Mouse (Mus musculus): ENCODE measurements around the gene Hspa1l. TPM values are rescaled to one million over a fixed set of nuclear protein-coding genes. Genes with fewer than 3 reads are reported as not detected.

Hspa1l gene
- polyA plus RNA-seq, 1 experiment, result 0.50 TPM

GRCm38 (mm10) chr17:35022541-35023060, 50.1 kb downstream of the Hspa1l start:
- H3K4me1 ChIP-seq (ENCODE audit: control insufficient read depth, insufficient read depth, low read length), result no peaks in the 10 kb centered on the region
- H3K27ac ChIP-seq (ENCODE audit: insufficient read depth, low read length), result no peak overlapping the region
- H3K4me3 ChIP-seq (ENCODE audit: insufficient read depth, low read length), result no peak overlapping the region
- no peak for TF ChIP-seq CTCF (IDR thresholded peaks at IDR 0.05; ENCODE audit: extremely low read depth, insufficient read depth, low read length)
- TF ChIP-seq POLR2A (IDR thresholded peaks at IDR 0.05; ENCODE audit: extremely low read depth, insufficient read depth, low read length), result no peak

- no peak overlapping the region for H3K4me3 ChIP-seq (ENCODE audit: insufficient read depth, low read length)
- TF ChIP-seq CTCF (IDR thresholded peaks at IDR 0.05; ENCODE audit: extremely low read depth, insufficient read depth, low read length), result no peak
- TF ChIP-seq POLR2A (IDR thresholded peaks at IDR 0.05; ENCODE audit: extremely low read depth, insufficient read depth, low read length), result no peak
- H3K27ac ChIP-seq (ENCODE audit: insufficient read depth, low read length), result no peak overlapping the region
- H3K4me1 ChIP-seq (ENCODE audit: control insufficient read depth, insufficient read depth, low read length), result no peaks in the 10 kb centered on the region
These were observed 50.7 kb downstream of the Hspa1l start for GRCm38 (mm10) chr17:35023221-35023620.

- no peak overlapping the region for H3K27ac ChIP-seq (ENCODE audit: insufficient read depth, low read length)
- no peak overlapping the region for H3K4me3 ChIP-seq (ENCODE audit: insufficient read depth, low read length)
- H3K4me1 ChIP-seq (ENCODE audit: control insufficient read depth, insufficient read depth, low read length), result no peaks in the 10 kb centered on the region
- TF ChIP-seq CTCF (IDR thresholded peaks at IDR 0.05; ENCODE audit: extremely low read depth, insufficient read depth, low read length) (no peak), POLR2A (IDR thresholded peaks at IDR 0.05; ENCODE audit: extremely low read depth, insufficient read depth, low read length) (no peak)
These were observed 51.3 kb downstream of the Hspa1l start for GRCm38 (mm10) chr17:35023756-35024155.

GRCm38 (mm10) chr17:35024261-35024660, 51.8 kb downstream of the Hspa1l start:
- TF ChIP-seq POLR2A (IDR thresholded peaks at IDR 0.05; ENCODE audit: extremely low read depth, insufficient read depth, low read length) (no peak), CTCF (IDR thresholded peaks at IDR 0.05; ENCODE audit: extremely low read depth, insufficient read depth, low read length) (no peak)
- Histone ChIP-seq H3K27ac (ENCODE audit: insufficient read depth, low read length) (no peak overlapping the region), H3K4me1 (ENCODE audit: control insufficient read depth, insufficient read depth, low read length) (no peaks in the 10 kb centered on the region)

GRCm38 (mm10) chr17:35024691-35025488, 52.4 kb downstream of the Hspa1l start:
- H3K27ac ChIP-seq (ENCODE audit: insufficient read depth, low read length), result no peak overlapping the region
- H3K4me3 ChIP-seq (ENCODE audit: insufficient read depth, low read length), result no peak overlapping the region
- no peaks in the 10 kb centered on the region; the same call in 1 of the 2 replicates for H3K4me1 ChIP-seq (ENCODE audit: control insufficient read depth, insufficient read depth, low read length)
- TF ChIP-seq CTCF (IDR thresholded peaks at IDR 0.05; ENCODE audit: extremely low read depth, insufficient read depth, low read length) (no peak), POLR2A (IDR thresholded peaks at IDR 0.05; ENCODE audit: extremely low read depth, insufficient read depth, low read length) (no peak)

More at GRCm38 (mm10) chr17:35024261-35024660, 51.8 kb downstream of the Hspa1l start:
- no peak overlapping the region for H3K4me3 ChIP-seq (ENCODE audit: insufficient read depth, low read length)

- TF ChIP-seq CTCF (IDR thresholded peaks at IDR 0.05; ENCODE audit: extremely low read depth, insufficient read depth, low read length) (no peak), POLR2A (IDR thresholded peaks at IDR 0.05; ENCODE audit: extremely low read depth, insufficient read depth, low read length) (no peak)
- H3K4me3 ChIP-seq (ENCODE audit: insufficient read depth, low read length), result no peak overlapping the region
- no peak overlapping the region for H3K27ac ChIP-seq (ENCODE audit: insufficient read depth, low read length)
- no peaks in the 10 kb centered on the region; the same call in 1 of the 2 replicates for H3K4me1 ChIP-seq (ENCODE audit: control insufficient read depth, insufficient read depth, low read length)
These were observed 53.7 kb downstream of the Hspa1l start for GRCm38 (mm10) chr17:35026206-35026605.

GRCm38 (mm10) chr17:35027277-35028068, 55.0 kb downstream of the Hspa1l start, which contains the start of gene Sapcd1:
Gene Sapcd1 (minus strand): TSS chr17:35028016.
- no peak within 1 kb of the TSS for H3K4me3 ChIP-seq (ENCODE audit: insufficient read depth, low read length)
- no peaks in the 10 kb centered on the region; the same call in 1 of the 2 replicates for H3K4me1 ChIP-seq (ENCODE audit: control insufficient read depth, insufficient read depth, low read length)
- TF ChIP-seq CTCF (IDR thresholded peaks at IDR 0.05; ENCODE audit: extremely low read depth, insufficient read depth, low read length), result no peak
- TF ChIP-seq POLR2A (IDR thresholded peaks at IDR 0.05; ENCODE audit: extremely low read depth, insufficient read depth, low read length), result no peak
- H3K27ac ChIP-seq (ENCODE audit: insufficient read depth, low read length), result no peak within 1 kb of the TSS

GRCm38 (mm10) chr17:35028315-35028714, 55.8 kb downstream of the Hspa1l start:
- H3K27ac ChIP-seq (ENCODE audit: insufficient read depth, low read length), result no peak overlapping the region
- H3K4me3 ChIP-seq (ENCODE audit: insufficient read depth, low read length), result no peak overlapping the region
- H3K4me1 ChIP-seq (ENCODE audit: control insufficient read depth, insufficient read depth, low read length), result no peaks in the 10 kb centered on the region; the same call in 1 of the 2 replicates
- TF ChIP-seq CTCF (IDR thresholded peaks at IDR 0.05; ENCODE audit: extremely low read depth, insufficient read depth, low read length), result no peak
- no peak for TF ChIP-seq POLR2A (IDR thresholded peaks at IDR 0.05; ENCODE audit: extremely low read depth, insufficient read depth, low read length)

Other genes with a start within 250 kb of the Hspa1l start
- gene C4b, start 228.8 kb upstream of the Hspa1l start, polyA plus RNA-seq (2012; rRNA removed), result 10.7 and 14.8 TPM in 2 replicates
- gene Cyp21a1, start 168.1 kb upstream of the Hspa1l start, polyA plus RNA-seq (2012; rRNA removed), result not detected in 2 replicates
- gene Stk19, start 135.8 kb upstream of the Hspa1l start, polyA plus RNA-seq (2012; rRNA removed), result 80.0 and 80.7 TPM in 2 replicates
- 53.1 and 55.5 TPM in 2 replicates for gene Dxo, start 135.7 kb upstream of the Hspa1l start, polyA plus RNA-seq (2012; rRNA removed)
- 74.0 and 81.2 TPM in 2 replicates for gene Skiv2l, start 122.5 kb upstream of the Hspa1l start, polyA plus RNA-seq (2012; rRNA removed)
- gene Nelfe, start 122.3 kb upstream of the Hspa1l start, polyA plus RNA-seq (2012; rRNA removed), result 56.3 and 65.8 TPM in 2 replicates
- gene Cfb, start 110.2 kb upstream of the Hspa1l start, polyA plus RNA-seq (2012; rRNA removed), result 0.08 and 0.32 TPM in 2 replicates
- gene Zbtb12, start 93.2 kb upstream of the Hspa1l start, polyA plus RNA-seq (2012; rRNA removed), result 4.8 and 4.9 TPM in 2 replicates
- gene Gm20547, start 90.7 kb upstream of the Hspa1l start, polyA plus RNA-seq (2012; rRNA removed), result 0.04 and 0.13 TPM in 2 replicates
- 3.2 and 3.4 TPM in 2 replicates for gene C2, start 74.4 kb upstream of the Hspa1l start, polyA plus RNA-seq (2012; rRNA removed)
- gene Ehmt2, start 74.2 kb upstream of the Hspa1l start, polyA plus RNA-seq (2012; rRNA removed), result 247 and 264 TPM in 2 replicates
- gene Slc44a4, start 58.2 kb upstream of the Hspa1l start, polyA plus RNA-seq (2012; rRNA removed), result 0.46 and 0.49 TPM in 2 replicates
- gene Neu1, start 41.5 kb upstream of the Hspa1l start, polyA plus RNA-seq (2012; rRNA removed), result 49.4 and 50.5 TPM in 2 replicates
- gene Hspa1b, start 13.5 kb upstream of the Hspa1l start, polyA plus RNA-seq (2012; rRNA removed), result 8.4 and 11.6 TPM in 2 replicates
- not detected in 2 replicates for gene Gm20481, start 2.8 kb upstream of the Hspa1l start, polyA plus RNA-seq (2012; rRNA removed)
- 12.0 and 14.0 TPM in 2 replicates for gene Hspa1a, start 547 bp upstream of the Hspa1l start, polyA plus RNA-seq (2012; rRNA removed)
- gene Lsm2, start 9.2 kb downstream of the Hspa1l start, polyA plus RNA-seq (2012; rRNA removed), result 36.9 and 37.2 TPM in 2 replicates
- gene Vars, start 28.3 kb downstream of the Hspa1l start, polyA plus RNA-seq (2012; rRNA removed), result 43.7 and 46.6 TPM in 2 replicates
- 0.29 and 0.36 TPM in 2 replicates for gene Vwa7, start 43.9 kb downstream of the Hspa1l start, polyA plus RNA-seq (2012; rRNA removed)
- 0.94 and 0.96 TPM in 2 replicates for gene Sapcd1, start 55.3 kb downstream of the Hspa1l start, polyA plus RNA-seq (2012; rRNA removed)
- gene Msh5, start 74.0 kb downstream of the Hspa1l start, polyA plus RNA-seq (2012; rRNA removed), result 0.58 and 0.72 TPM in 2 replicates
- gene Clic1, start 77.3 kb downstream of the Hspa1l start, polyA plus RNA-seq (2012; rRNA removed), result 18.4 and 18.7 TPM in 2 replicates
- gene Ddah2, start 86.3 kb downstream of the Hspa1l start, polyA plus RNA-seq (2012; rRNA removed), result 25.1 and 26.8 TPM in 2 replicates
- not detected in 2 replicates for gene Ly6g6c, start 92.7 kb downstream of the Hspa1l start, polyA plus RNA-seq (2012; rRNA removed)
- gene Mpig6b, start 93.5 kb downstream of the Hspa1l start, polyA plus RNA-seq (2012; rRNA removed), result not detected in 2 replicates
- gene Ly6g6e, start 104.2 kb downstream of the Hspa1l start, polyA plus RNA-seq (2012; rRNA removed), result 4.8 and 5.5 TPM in 2 replicates
- gene Ly6g6d, start 105.4 kb downstream of the Hspa1l start, polyA plus RNA-seq (2012; rRNA removed), result 1.8 and 3.6 TPM in 2 replicates
- gene Ly6g6f, start 112.9 kb downstream of the Hspa1l start, polyA plus RNA-seq (2012; rRNA removed), result 0.44 and 1.1 TPM in 2 replicates
- 147 and 159 TPM in 2 replicates for gene Abhd16a, start 116.6 kb downstream of the Hspa1l start, polyA plus RNA-seq (2012; rRNA removed)
- gene Ly6g5c, start 135.6 kb downstream of the Hspa1l start, polyA plus RNA-seq (2012; rRNA removed), result not detected in 2 replicates
- gene Ly6g5b, start 142.7 kb downstream of the Hspa1l start, polyA plus RNA-seq (2012; rRNA removed), result 0.91 and 1.3 TPM in 2 replicates
- 20.4 and 21.0 TPM in 2 replicates for gene Gpank1, start 148.8 kb downstream of the Hspa1l start, polyA plus RNA-seq (2012; rRNA removed)
- 191 and 200 TPM in 2 replicates for gene Csnk2b, start 149.3 kb downstream of the Hspa1l start, polyA plus RNA-seq (2012; rRNA removed)
- gene D17H6S53E, start 153.7 kb downstream of the Hspa1l start, polyA plus RNA-seq (2012; rRNA removed), result 9.6 and 10.3 TPM in 2 replicates
- 0.13 TPM in 2 replicates for gene Apom, start 159.3 kb downstream of the Hspa1l start, polyA plus RNA-seq (2012; rRNA removed)
- gene Bag6, start 162.5 kb downstream of the Hspa1l start, polyA plus RNA-seq (2012; rRNA removed), result 194 and 212 TPM in 2 replicates
- gene Prrc2a, start 192.2 kb downstream of the Hspa1l start, polyA plus RNA-seq (2012; rRNA removed), result 269 and 273 TPM in 2 replicates
- gene Aif1, start 203.4 kb downstream of the Hspa1l start, polyA plus RNA-seq (2012; rRNA removed), result 13.0 and 13.2 TPM in 2 replicates
- 18.9 and 20.2 TPM in 2 replicates for gene Lst1, start 215.7 kb downstream of the Hspa1l start, polyA plus RNA-seq (2012; rRNA removed)
- gene Ltb, start 221.7 kb downstream of the Hspa1l start, polyA plus RNA-seq (2012; rRNA removed), result 0.71 and 1.5 TPM in 2 replicates
- gene Tnf, start 229.3 kb downstream of the Hspa1l start, polyA plus RNA-seq (2012; rRNA removed), result 0.06 and 0.11 TPM in 2 replicates
- 0.19 and 0.32 TPM in 2 replicates for gene Lta, start 232.6 kb downstream of the Hspa1l start, polyA plus RNA-seq (2012; rRNA removed)
- gene Gm16181, start 248.1 kb downstream of the Hspa1l start, polyA plus RNA-seq (2012; rRNA removed), result not detected in 2 replicates